Mouse (Mus musculus) spleen, postnatal 4 days (tissue): ENCODE results near the gene Slx4ip.

Experiments
- DNase-seq, 2 experiments: peaks; one replicate each; pipeline ENCODE4 v3.0.0; 2022; ENCODE audit warnings: low spot score in 2 of 2

The Slx4ip gene

GRCm38 (mm10) chr2:137063829-137064228, 172.8 kb downstream of the Slx4ip start:
- no peak for DNase-seq

GRCm38 (mm10) chr2:137064513-137064912, 173.5 kb downstream of the Slx4ip start:
- no peak for DNase-seq

- peak; percentile 7 to 43 for DNase-seq
These were observed 176.6 kb downstream of the Slx4ip start for GRCm38 (mm10) chr2:137067479-137068110.

- DNase-seq: peak in 1 of 2 experiments; percentile 44
These were observed 182.7 kb downstream of the Slx4ip start for GRCm38 (mm10) chr2:137073473-137074312.

GRCm38 (mm10) chr2:137074313-137074620, 183.2 kb downstream of the Slx4ip start:
- DNase-seq: peak in 1 of 2 experiments; percentile 45

DNA sequence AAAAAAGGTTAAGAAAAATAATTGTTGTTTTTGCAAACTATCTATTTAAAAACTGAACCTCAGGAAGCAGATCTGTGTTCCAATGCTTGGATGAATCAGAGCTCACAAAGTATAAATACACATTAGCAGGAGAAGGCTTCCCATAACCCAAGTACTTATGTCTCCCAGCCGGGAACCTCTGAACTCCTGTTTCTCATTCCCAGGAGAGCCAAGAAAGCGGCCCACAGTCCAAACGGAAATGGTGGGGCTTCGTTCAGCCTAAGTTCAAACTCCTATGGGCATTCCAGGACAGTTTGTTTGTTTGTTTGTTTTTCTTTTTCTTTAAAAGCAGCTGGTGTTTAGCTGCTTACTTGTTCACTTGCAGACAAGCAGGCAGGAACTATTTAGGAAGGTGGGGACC, 187.8 kb downstream of the Slx4ip start:
- no peak for DNase-seq

- no peak for DNase-seq
These were observed 188.8 kb downstream of the Slx4ip start for GRCm38 (mm10) chr2:137079721-137080320.

GRCm38 (mm10) chr2:137080468-137080867, 189.4 kb downstream of the Slx4ip start:
- DNase-seq: no peak

DNA sequence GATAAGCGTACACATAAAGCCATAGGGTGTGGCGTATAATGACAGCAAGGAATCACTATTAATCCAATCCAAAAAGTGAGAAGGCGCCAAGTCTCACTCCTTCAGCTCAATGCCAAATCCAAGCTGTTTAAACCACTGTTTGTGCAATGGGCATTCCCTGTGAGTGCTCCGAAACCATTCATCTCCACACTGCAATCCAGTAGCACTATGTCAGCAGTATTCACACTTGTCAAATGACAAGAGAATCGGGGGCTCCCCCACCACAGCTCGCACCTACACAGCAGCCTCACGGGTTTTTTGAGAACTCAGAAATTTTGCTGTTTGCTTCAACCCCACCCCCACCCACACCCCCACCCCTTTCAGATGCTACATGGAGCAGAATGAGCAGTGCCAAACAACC, 190.0 kb downstream of the Slx4ip start:
- DNase-seq: no peak

GRCm38 (mm10) chr2:137082896-137083620, 192.0 kb downstream of the Slx4ip start:
- DNase-seq: no peak

DNA sequence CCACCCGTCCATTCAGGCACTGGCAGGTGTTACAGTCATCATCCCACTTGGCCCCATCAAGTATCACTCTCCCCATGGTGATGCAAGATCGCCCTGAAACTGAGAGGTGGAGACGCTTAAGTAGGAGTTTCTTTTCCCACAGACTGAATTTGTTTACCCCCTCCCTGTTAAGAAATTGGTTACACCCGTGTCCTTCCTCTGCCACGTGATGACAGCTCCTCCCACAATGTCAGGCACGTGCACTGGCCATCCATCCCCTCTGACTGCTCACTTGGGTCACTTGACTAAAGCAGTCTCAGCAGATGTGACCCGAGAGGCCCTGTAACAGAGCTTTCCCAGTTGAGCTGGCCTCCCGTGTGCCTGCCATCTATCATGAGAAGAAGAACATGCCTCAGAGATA, 194.2 kb downstream of the Slx4ip start:
- no peak for DNase-seq

DNA sequence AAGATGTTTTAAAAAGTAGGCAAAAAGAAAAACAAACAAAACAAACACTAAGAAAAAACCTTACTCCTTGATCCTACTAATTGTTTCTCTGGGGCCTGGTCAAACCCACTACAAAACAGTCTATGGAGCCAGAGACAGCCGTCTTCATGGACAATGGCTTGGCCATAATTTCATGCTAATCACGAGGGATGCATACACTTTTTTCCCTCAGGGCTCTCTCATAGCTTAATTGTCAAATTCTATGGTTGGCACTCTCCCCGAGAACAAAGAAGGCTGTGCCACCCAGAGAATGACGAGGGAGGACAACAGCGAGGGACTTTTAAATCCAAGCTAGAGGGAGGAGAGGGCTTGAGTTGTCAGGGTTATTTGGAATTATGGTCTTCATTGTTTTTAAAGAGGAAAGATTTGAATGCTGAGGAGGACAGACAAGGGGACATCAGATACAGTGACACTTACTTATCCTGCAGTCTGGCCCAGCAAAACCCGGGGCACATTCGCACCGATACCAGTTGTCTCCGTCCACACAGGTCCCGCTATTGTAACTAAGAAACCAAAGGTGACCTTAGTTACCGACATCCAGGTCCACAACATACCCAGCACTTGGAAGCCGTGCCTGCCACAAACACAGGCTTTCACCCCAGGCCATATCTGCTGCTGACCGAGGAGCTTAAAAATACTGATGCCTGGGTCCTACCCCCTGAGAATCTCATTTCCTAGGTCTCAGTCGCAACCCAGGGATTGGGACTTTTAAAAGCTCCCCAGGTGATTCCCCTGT, 195.8 kb downstream of the Slx4ip start:
- DNase-seq: no peak

GRCm38 (mm10) chr2:137087705-137088104, 196.7 kb downstream of the Slx4ip start:
- DNase-seq: no peak

DNA sequence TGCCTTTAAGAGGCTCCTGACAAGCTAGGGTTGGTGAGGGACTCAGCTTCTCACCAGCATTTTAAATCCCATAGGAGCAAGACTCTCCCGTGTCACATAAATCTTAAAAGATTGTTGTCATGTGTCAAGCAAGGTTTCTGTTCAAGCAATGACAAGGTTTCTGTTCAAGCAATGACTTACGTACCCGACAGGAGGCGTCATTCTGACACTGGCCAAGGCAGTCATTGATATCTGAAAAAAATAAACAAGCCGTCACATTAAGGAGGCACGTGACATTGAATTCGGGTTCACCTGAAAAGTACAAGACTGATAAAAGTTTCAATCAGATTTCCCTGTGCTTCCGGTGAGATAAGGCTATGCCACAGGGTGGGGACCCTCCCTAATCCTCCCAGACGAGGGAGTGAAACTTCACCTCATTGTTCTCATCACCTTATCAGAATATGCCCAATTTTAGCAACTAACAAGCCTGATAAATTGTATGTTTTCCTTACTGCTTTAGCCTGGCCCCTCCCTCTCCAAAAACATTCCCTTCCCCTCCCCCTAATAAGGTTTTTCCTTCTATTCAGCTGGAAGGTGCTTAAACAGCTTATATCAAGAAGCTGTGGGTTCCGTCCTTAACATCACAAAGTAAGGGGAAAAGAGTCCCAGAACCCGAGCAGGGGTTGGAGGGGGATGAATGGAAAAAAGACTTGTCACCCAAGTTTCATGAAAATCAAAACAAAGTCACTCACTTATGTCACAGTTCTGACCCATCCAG, 200.9 kb downstream of the Slx4ip start:
- DNase-seq: no peak

DNA sequence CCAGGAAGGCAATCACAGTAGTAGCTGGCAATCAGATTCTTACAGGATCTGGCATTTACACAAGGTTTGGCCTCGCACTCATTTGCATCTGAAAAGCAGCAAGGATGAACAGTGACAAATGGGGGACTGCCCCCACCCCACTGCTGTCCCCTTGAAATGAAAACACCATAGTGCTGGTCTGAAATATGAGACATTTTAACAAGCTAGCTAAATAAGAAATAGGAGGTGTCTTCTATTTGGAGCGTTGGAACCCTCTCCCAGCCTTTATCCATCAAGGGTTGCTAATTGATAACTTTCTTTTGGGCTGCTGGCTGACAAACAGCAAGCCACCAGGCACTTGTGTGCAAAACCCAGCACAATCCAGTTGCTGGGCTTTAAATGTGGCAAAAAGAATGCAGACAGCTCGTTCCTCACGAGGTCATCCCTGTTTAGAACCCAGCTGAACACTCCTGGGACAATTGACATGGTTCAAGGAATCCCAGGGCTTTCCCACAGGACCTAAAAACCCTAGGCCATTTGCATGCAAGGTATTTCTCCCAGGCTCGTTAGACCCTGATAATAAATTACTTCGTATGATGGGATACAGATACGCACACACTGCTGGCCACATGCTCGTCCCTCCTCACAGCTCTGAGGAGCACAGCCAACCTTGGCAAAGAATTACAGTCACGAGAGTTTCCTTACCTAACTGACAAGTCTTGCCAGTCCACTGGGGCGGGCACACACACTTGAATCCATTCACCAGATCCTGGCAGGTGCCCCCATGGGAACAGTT, 201.7 kb downstream of the Slx4ip start:
- DNase-seq: no peak

DNA sequence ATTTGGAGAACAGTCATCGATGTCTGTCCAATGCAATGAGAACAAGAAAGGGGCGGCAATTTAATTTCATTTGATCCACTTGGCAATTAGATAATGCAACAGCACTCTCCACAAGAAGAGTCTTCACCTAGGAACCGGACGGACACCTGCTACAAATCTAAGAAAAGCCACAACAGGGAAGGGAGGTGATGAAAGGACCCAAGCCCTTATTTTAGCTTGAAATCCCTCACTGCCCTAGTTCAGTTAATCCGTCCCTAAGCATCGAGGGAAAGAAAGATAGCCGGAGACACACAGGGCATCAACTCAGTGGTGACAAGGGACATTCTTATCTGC, 202.2 kb downstream of the Slx4ip start:
- DNase-seq: no peak

- no peak for DNase-seq
These were observed 203.3 kb downstream of the Slx4ip start for GRCm38 (mm10) chr2:137094301-137094700.

- no peak for DNase-seq
These were observed 206.0 kb downstream of the Slx4ip start for GRCm38 (mm10) chr2:137096981-137097460.

GRCm38 (mm10) chr2:137098269-137099035, 207.4 kb downstream of the Slx4ip start:
- no peak for DNase-seq
